19 mouse cellular contexts compared by ENCODE assay signal in genomic region chr10:21916301-21917071, GRCm38 (mm10).
"Had no signal": no experiment of that assay in that cellular context is flagged by ENCODE, and none has a peak within 500 bp of the region (broad histone marks: within the 10 kb centered on the region; RNA-seq: fewer than 3 reads in every experiment).

No protein-coding gene starts in this region.

- ATAC-seq: lung, postnatal 0 days; midbrain, embryonic 15.5 days had no signal

- DNase-seq: kidney, adult 2 months; kidney, postnatal 25 days; liver; liver, embryonic 13.5 days; lung, embryonic 14.5 days; right cerebral cortex, adult 18-20 months; right cerebral cortex, postnatal 14 days; right cerebral cortex, postnatal 4 days; thymus, postnatal 25 days had no signal

- H3K4me1 ChIP-seq: liver, embryonic 13.5 days; midbrain, embryonic 12.5 days; neural tube, embryonic 12.5 days; neural tube, embryonic 15.5 days had no signal

- H3K9ac ChIP-seq: limb, embryonic 13.5 days; liver, embryonic 13.5 days; lung, embryonic 14.5 days; midbrain, embryonic 12.5 days; midbrain, embryonic 15.5 days; neural tube, embryonic 12.5 days; neural tube, embryonic 15.5 days had no signal

- H3K27me3 ChIP-seq: limb, embryonic 13.5 days; liver, embryonic 13.5 days; midbrain, embryonic 12.5 days; midbrain, embryonic 15.5 days; neural tube, embryonic 12.5 days; neural tube, embryonic 15.5 days had no signal

- H3K36me3 ChIP-seq: limb, embryonic 10.5 days; limb, embryonic 13.5 days; liver, embryonic 13.5 days; midbrain, embryonic 12.5 days; midbrain, embryonic 15.5 days; neural tube, embryonic 12.5 days; neural tube, embryonic 15.5 days had no signal

- H3K4me2 ChIP-seq: limb, embryonic 13.5 days; liver, embryonic 13.5 days; lung, embryonic 14.5 days; midbrain, embryonic 12.5 days; midbrain, embryonic 15.5 days; neural tube, embryonic 12.5 days; neural tube, embryonic 15.5 days had no signal

- H3K9me3 ChIP-seq: limb, embryonic 10.5 days; limb, embryonic 13.5 days; liver, embryonic 13.5 days; midbrain, embryonic 12.5 days; midbrain, embryonic 15.5 days; neural tube, embryonic 12.5 days; neural tube, embryonic 15.5 days had no signal

- H3K27ac ChIP-seq: kidney, postnatal 0 days; limb, embryonic 10.5 days; limb, embryonic 13.5 days; liver, embryonic 13.5 days; macrophage; midbrain, embryonic 12.5 days; midbrain, embryonic 15.5 days; neural tube, embryonic 12.5 days; neural tube, embryonic 15.5 days; stomach, postnatal 0 days had no signal

- H3K4me3 ChIP-seq: limb, embryonic 10.5 days; limb, embryonic 13.5 days; liver, embryonic 13.5 days; midbrain, embryonic 12.5 days; midbrain, embryonic 15.5 days; neural tube, embryonic 12.5 days; neural tube, embryonic 15.5 days had no signal
